Mouse (Mus musculus): ENCODE measurements at regions not wholly inside any gene's neighbourhood (a gene's known extent, or its start where the extent isn't known, plus 50 kb on each side); places are given as distances from the start of the nearest gene placed in this dataset.

GRCm38 (mm10) chr10:111826033-111826754 is 146.3 kb upstream of the Krr1 start:
- peak; percentile 34 for DNase-seq (ENCODE audit: low spot score)

GRCm38 (mm10) chr10:111827246-111827645 is 145.2 kb upstream of the Krr1 start:
- no peak for DNase-seq (ENCODE audit: low spot score)

GRCm38 (mm10) chr10:111827930-111828329 is 144.5 kb upstream of the Krr1 start:
- DNase-seq (ENCODE audit: low spot score): no peak

GRCm38 (mm10) chr10:111828610-111829009 is 143.9 kb upstream of the Krr1 start:
- DNase-seq (ENCODE audit: low spot score): no peak

GRCm38 (mm10) chr10:111829291-111829690 is 143.2 kb upstream of the Krr1 start:
- peak; percentile 38 for DNase-seq (ENCODE audit: low spot score)

- DNase-seq (ENCODE audit: low spot score): no peak
These were observed 141.4 kb upstream of the Krr1 start for GRCm38 (mm10) chr10:111831105-111831504.

GRCm38 (mm10) chr10:111833611-111834010 is 138.9 kb upstream of the Krr1 start:
- no peak for DNase-seq (ENCODE audit: low spot score)

- no peak for DNase-seq (ENCODE audit: low spot score)
These were observed 138.2 kb upstream of the Krr1 start for GRCm38 (mm10) chr10:111834280-111834679.

- no peak for DNase-seq (ENCODE audit: low spot score)
These were observed 137.3 kb upstream of the Krr1 start for GRCm38 (mm10) chr10:111834925-111835823.

GRCm38 (mm10) chr10:111836191-111836590 is 136.3 kb upstream of the Krr1 start:
- no peak for DNase-seq (ENCODE audit: low spot score)

- no peak for DNase-seq (ENCODE audit: low spot score)
These were observed 135.7 kb upstream of the Krr1 start for GRCm38 (mm10) chr10:111836802-111837201.

GRCm38 (mm10) chr10:111842321-111842775 is 130.1 kb upstream of the Krr1 start:
- no peak for DNase-seq (ENCODE audit: low spot score)

- DNase-seq (ENCODE audit: low spot score): no peak
These were observed 129.6 kb upstream of the Krr1 start for GRCm38 (mm10) chr10:111842896-111843295.

GRCm38 (mm10) chr10:111843301-111843700 is 129.2 kb upstream of the Krr1 start:
- no peak for DNase-seq (ENCODE audit: low spot score)

GRCm38 (mm10) chr10:111844144-111844543 is 128.3 kb upstream of the Krr1 start:
- no peak for DNase-seq (ENCODE audit: low spot score)

- DNase-seq (ENCODE audit: low spot score): no peak
These were observed 126.5 kb upstream of the Krr1 start for GRCm38 (mm10) chr10:111845946-111846345.

- no peak for DNase-seq (ENCODE audit: low spot score)
These were observed 118.2 kb upstream of the Krr1 start for GRCm38 (mm10) chr10:111854254-111854653.

- DNase-seq (ENCODE audit: low spot score): no peak
These were observed 117.0 kb upstream of the Krr1 start for GRCm38 (mm10) chr10:111855496-111855895.

- no peak for DNase-seq (ENCODE audit: low spot score)
These were observed 114.1 kb upstream of the Krr1 start for GRCm38 (mm10) chr10:111858403-111858802.

GRCm38 (mm10) chr10:111865286-111865830 is 107.1 kb upstream of the Krr1 start:
- no peak for DNase-seq (ENCODE audit: low spot score)

GRCm38 (mm10) chr10:111867102-111867501 is 105.4 kb upstream of the Krr1 start:
- peak; percentile 65 for DNase-seq (ENCODE audit: low spot score)

- DNase-seq (ENCODE audit: low spot score): peak; percentile 64
These were observed 104.9 kb upstream of the Krr1 start for GRCm38 (mm10) chr10:111867538-111867937.

- DNase-seq (ENCODE audit: low spot score): no peak
These were observed 92.1 kb upstream of the Krr1 start for GRCm38 (mm10) chr10:111880354-111880753.
